Mouse (Mus musculus) embryonic fibroblast, embryonic 13.5 days (primary cell): ENCODE measurements around the gene Atf7.

ENCODE experiments used
- CTCF ChIP-seq: IDR thresholded peaks from 2 replicates; pipeline ENCODE4 v1.5.1; 2011; ENCODE audit warnings: mild to moderate bottlenecking, control low read depth, low read length, moderate library complexity, borderline replicate concordance; ENCODE audit not compliant: insufficient read depth
- POLR2A ChIP-seq: IDR thresholded peaks from 2 replicates; pipeline ENCODE4 v1.6.1; 2011; ENCODE audit warnings: low read depth, mild to moderate bottlenecking, control low read depth, low read length, moderate library complexity

GRCm38 (mm10) chr15:102623121-102623520 lies 2.1 kb downstream of the Atf7 start:
- no peak for TF ChIP-seq CTCF
- TF ChIP-seq POLR2A, result no peak
